Mouse (Mus musculus): ENCODE measurements around the gene Elovl7.
A peak's percentile ranks its signal among the peaks of the same experiment; 100 is the strongest.

Elovl7 gene

DNA sequence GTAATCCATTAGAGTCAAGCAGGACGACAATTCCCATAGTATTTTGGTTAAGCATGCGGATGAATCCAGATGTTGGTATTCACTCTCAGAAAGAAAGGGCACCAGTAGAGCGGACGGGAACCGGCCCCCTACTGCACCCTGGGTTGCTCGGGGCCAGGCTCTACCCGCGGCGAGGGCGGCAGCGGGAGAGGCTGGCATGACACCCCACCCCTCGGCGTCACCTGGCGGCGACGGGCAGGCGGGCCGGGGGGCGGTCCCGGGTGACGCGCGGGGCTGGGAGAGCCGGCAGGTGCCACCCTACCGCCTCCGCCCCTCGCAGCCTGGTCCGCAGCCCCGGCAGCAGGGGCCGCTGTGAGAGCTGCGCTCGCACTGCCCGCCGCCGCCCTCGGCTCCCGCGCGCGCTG lies at the start of gene Elovl7:
Gene Elovl7 (plus strand): TSS at position 324 of the 404 bp plus-strand sequence.
- DNase-seq (ENCODE audit: low spot score) = peak; percentile 75

GRCm38 (mm10) chr13:108164621-108165020 lies 49.6 kb upstream of the Elovl7 start:
- no peak for DNase-seq (ENCODE audit: low spot score)

- DNase-seq (ENCODE audit: low spot score) = no peak
Observed at GRCm38 (mm10) chr13:108170002-108170401, 44.2 kb upstream of the Elovl7 start.

GRCm38 (mm10) chr13:108170511-108170910 lies 43.7 kb upstream of the Elovl7 start:
- DNase-seq (ENCODE audit: low spot score) = no peak

DNA sequence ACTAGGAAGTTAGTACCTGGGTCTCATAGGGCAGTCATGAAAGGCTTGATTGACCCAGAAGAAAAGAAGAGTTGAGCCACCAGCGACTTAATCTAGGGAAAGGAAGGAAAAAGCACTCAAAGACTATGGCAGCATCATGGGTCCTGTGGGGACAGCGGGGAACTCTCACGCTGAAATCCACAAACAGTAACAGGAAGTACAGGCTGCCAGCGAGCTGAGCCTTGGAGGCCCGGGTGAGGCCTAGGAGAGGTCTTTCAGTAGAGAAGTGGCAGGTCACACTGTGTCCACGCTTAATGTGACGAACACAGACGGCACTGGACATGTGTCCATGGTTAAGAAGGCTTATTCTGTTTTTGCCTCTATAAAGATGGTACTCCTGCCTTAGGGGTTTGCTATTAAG lies 34.6 kb upstream of the Elovl7 start:
- no peak for DNase-seq (ENCODE audit: low spot score)

DNA sequence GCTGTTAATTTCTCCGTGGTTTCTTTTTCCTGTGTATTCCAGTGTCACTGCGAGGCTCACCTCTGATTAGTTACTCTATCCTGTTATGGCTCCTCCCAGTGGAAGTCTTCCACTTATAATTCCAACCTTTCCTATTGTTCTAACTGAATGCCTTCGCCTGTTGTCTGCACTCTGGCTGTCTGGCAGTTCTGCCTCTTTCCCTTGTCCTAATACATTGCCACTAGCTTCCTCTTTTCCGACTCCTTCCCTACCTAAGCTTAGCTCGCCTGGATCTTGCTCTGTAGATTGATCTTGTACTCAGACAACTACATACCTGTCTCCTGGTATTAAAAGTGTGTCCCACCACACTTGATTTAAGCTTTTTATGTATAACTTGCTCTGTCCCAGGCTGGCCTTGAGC lies 33.4 kb upstream of the Elovl7 start:
- DNase-seq (ENCODE audit: low spot score) = no peak

DNA sequence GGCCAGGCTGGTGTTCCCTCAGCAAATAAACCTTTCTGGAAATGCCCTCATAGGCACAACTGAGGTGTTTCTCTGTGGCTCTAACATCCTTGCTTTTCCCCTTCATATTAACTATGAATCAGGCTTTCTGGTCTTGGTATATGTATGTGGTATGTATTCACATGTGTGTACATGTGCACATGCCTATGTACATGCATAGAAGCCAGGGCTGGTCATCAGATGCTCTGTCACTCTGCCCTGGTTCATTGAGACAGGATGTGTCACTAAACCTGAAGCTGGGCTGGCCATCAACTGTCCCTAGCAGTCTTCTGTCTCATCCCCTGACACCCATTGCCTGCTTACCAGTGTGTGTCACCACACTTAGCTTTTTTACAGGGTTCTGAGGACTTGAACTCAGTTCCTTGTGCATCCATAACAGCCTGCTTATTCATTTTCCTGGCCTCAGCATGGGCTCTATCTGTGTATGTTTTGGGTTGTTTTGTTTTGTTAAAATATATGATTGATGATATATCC lies 29.4 kb upstream of the Elovl7 start:
- DNase-seq (ENCODE audit: low spot score) = no peak

DNA sequence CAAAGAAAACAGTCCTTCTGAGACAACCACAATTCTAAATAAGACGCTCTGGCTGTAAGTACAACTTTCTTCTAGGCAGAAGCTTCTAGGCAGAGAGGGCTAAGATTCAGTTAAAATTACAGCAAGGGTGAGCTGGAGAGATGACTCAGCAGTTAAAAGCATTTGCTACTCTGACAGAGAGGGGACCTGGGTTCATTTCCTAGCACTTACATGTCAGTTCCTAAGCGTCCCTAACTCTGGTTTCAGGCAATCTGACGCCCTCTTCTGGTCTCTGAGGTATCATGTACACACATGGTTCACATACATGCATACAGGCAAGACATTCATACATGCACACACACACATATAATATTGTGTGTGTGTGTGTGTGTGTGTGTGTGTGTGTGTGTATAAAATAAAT lies 28.7 kb upstream of the Elovl7 start:
- no peak for DNase-seq (ENCODE audit: low spot score)

DNA sequence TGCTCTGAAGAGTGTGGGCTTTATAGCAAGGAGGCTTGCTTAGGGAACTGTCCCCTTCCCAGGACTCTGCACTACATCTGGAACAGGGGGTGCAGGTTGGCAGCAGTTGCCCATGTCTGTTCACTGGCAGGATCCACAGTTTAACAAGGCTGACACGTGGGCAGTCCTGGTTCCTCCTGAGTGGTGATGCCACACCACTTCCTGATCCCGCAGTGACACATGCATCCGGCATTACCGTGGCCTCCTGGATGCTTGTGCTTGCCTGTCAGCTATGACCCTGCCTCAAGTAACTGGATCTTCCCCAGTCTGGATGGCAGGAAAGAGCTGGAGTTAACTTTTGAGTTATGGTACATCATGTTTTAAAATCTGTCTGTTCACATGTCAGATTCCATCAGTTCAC lies 26.2 kb upstream of the Elovl7 start:
- no peak for DNase-seq (ENCODE audit: low spot score)

DNA sequence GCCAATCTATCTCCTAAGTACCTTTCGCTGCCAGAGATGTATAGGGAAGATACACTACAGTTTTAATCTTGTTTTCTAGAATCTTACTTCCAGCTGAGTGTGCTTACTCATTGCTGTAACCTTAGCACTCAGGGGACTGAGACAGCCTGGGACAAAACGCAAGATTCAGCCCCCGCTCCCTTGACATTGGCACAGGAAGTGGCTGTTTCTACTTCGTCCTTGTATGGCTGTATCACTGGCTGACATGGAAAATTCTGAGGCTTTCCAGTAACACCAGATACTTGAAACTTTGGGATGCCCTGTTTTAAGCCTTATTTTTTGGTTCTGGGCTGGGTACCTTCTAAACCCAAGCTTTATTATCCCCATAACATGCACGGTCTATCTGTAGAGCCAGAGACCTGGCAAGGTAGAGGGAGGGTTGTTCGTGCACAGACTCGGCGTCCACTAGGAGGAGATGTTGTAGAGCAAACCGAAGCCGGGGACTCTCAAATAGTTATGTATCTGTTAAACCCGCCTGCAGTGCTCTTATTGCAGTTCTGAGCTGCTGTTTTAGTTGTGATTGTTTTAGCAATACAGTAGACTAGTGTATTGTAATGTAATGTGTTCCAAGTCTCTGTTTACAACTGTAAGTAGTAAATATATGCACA lies 23.0 kb upstream of the Elovl7 start:
- DNase-seq (ENCODE audit: low spot score) = peak; percentile 36

DNA sequence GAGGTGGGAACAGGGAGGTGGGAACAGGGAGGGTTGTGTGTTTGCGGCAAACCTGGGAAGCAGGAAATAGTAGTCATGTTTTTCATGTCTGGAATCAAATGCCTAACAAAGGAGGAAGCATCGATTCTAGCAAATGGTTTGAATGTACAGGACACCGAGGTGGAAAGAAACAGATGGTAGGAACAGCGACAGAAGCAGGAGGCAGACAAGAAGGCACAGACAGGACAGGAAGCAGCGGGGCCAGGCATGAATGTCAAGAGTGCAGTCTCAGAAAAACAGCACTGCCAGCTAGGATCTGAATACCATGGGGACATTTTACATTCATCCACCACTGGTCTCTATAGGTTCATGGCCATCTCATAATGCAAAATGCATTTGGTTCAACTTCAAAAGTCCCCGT lies 18.7 kb upstream of the Elovl7 start:
- no peak for DNase-seq (ENCODE audit: low spot score)

- no peak for DNase-seq (ENCODE audit: low spot score)
Observed at GRCm38 (mm10) chr13:108204857-108205256, 9.3 kb upstream of the Elovl7 start.

DNA sequence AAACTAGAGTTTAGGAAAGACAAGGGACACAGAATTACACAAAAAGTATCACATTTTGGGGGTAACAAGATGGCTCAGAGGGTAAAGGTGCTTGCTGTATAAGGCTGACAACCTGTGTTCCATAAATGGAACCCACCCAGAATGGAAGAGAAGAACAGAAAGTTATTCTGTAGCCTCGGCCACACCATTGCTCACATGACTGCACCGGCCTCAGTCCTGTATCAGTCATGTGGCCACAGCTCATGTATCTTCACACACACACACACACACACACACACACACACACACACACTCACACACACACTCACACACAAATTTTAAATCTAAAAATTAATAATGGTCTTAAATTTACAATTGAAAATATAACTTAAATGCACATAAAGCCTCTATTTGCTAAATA lies 6.8 kb upstream of the Elovl7 start:
- DNase-seq (ENCODE audit: low spot score) = no peak

DNA sequence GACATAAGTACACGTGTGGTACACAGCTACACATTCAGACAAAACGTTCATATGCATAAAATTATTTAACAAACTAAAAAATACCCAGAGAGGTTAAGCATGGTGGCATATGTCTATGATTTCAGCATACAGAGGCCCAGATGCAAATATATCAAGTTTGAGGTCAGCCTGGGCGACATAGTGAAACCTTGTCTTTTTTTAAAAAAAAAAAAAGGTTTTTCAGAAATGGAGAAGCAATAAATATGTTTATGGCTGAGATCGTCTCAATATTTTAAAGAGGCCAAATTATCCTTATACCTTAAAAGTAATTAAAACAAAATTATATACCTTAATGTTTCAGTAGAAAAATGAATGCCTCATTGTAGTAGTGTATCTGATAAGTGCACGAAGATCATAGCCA lies 6.1 kb upstream of the Elovl7 start:
- no peak for DNase-seq (ENCODE audit: low spot score)

- no peak for DNase-seq (ENCODE audit: low spot score)
Observed at GRCm38 (mm10) chr13:108210960-108211359, 3.2 kb upstream of the Elovl7 start.

DNA sequence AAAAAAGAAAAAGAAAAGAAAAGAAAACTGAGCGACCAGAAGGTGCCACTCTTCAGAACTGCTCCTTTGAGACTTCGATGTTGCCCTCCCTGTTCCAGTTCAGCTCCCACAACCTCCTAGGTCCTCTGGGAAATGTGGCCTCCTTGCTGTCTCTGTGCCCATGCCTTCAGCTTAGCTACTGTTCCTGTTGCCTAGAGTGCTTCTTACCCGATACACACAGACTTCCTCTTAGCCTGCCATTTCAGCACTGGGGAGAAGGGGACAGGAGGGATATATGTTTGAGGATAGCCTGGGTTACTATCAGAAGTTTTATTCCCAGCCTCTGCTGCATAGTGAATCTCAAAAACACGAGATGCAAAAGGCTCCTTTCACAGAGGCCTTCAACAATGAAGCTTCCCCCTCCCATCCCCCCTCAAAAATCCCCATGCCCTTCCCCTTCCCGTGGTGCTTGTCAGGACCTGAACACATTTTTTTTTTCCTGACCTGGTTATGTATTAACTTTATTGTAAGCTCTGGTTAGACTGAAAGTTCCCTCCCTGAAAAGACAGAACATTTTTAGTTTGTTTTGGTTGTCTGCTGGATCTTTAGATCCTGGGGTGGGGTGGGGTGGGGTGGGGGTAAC lies 1.7 kb upstream of the Elovl7 start:
- DNase-seq (ENCODE audit: low spot score) = no peak

DNA sequence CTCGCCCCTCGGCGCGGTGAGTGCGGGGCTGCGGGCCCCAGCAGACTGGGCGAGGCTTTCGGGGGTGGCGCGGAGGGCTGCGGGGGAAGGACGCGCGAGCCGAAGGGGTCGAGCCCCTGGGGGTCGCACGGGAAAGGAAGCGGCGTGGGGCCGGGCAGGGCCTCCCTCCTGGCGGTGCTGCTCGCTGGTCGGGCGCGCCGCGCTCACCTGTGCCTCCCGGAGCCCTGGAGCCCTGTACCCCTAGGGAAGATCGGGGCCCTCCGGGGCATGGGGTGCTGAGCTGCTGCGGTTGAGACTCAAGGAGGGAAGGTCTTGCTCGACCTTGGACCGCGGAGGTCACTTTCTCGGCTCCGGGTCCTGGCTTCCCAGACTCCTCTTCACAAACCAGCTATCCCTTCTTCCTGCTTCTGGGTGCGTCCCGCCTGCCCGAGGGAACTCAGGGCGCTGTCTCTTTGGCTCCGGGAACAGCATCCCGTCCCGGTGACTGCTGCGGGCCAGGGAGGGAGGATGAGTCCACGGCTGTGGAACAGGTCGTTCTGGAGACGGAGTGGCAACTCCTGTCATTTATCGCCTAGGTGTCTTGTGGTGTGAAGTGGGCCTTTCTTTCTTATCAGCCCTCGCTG lies 392 bp downstream of the Elovl7 start:
- no peak for DNase-seq (ENCODE audit: low spot score)

DNA sequence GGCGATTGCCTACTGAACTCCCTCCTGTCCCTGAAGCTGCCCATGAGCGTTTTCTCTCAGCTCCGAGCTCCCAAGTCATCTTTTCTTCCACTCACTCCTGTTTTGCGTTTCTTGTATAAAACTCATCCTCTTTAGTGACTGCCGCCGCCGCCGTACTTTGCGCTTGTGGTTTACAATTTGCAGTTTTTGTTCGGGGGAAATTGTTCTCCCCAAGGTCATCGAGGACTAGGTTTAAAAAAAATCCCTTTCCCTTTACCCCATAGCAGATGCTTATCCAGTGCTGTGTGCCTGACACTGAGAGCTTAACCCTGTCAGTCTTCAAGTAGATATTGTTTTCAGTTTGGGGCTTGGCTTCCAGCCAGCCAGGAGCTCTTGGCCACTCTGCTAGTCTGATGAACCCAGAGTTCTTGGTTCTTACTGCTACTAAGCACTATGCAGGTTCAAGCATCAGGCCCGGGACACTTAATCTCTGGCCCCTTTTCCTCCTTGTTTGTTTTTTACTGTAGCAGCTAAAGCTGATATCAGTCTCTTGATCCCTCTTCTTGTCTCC lies 1.1 kb downstream of the Elovl7 start:
- DNase-seq (ENCODE audit: low spot score) = no peak

DNA sequence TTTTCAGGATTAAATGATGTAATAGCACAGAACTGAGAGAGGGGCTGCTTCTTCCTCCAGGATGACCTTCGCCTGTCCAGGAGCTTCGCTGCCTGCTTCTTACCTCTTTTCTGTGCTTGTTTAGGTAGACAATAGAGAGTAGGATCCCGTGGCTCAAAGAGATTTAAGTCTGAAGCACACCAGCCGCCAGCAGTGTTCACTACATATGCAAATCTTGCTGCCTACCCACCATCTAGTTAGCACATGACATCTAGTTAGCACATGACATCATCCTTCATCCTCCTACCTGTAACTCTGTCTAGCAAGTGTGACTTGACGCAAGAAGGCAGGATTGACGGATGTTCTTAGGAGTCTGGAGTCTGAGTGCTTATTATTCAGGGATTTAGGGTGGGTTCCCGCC lies 5.6 kb downstream of the Elovl7 start:
- DNase-seq (ENCODE audit: low spot score) = no peak

- no peak for DNase-seq (ENCODE audit: low spot score)
Observed at GRCm38 (mm10) chr13:108229191-108229590, 15.0 kb downstream of the Elovl7 start.

- no peak for DNase-seq (ENCODE audit: low spot score)
Observed at GRCm38 (mm10) chr13:108229634-108230330, 15.6 kb downstream of the Elovl7 start.

DNA sequence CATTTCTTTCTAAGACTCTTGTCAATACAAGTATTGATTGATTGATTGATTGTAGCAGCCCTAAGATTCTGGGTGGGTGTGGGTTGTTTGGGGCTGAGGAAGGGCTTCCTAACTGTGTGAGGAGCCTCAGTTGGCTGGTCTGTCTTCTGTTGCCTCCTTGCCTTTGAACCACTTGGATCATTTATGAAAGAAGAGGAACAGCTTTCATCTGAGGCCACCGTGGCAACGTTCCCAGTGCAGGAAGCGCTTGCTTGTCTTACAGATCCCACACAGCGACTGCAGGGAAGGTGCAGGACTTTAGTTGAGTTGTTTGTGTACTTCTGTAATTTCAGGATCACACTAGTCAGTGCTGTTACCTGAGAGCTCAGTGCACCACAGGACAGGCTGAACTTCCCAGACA lies 25.8 kb downstream of the Elovl7 start:
- no peak for DNase-seq (ENCODE audit: low spot score)

DNA sequence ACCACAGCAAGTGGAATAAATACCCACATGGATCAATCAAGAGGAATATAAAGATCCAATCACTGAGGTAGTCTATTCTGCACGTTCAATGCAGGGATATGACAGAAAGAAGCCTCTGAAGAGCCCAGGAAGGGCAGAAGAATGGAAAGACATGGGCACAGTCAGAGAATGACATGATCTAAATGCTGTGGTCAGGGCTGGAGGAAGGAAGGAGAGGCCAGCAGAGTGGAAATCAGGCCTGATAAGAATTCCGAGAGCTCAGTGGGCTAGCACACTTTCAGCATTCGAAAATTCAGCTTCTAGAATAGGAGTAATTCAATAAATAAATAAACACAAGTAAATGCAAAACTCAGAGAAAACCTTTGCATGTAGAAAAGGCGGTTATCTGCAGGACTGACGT lies 27.5 kb downstream of the Elovl7 start:
- DNase-seq (ENCODE audit: low spot score) = no peak

All from left cerebral cortex, adult 11 months (tissue).